Mouse (Mus musculus) heart, postnatal 0 days (tissue): ENCODE results near the gene Sla2. TPM values are rescaled to one million over a fixed set of nuclear protein-coding genes. Genes with fewer than 3 reads are reported as not detected.

Source experiments
- ATAC-seq: fragments of 200-750 bp; cut with Nextera tagmentation; 2 replicates; pipeline ENCODE4 v1.8.0; 2017; ENCODE audit warnings: low read depth, moderate number of reproducible peaks, moderate library complexity; ENCODE audit not compliant: insufficient read depth
- DNase-seq: peaks from one replicate; pipeline ENCODE4 v3.0.0-alpha.2; 2016; ENCODE audit warnings: low spot score
- H3K27ac ChIP-seq: fragments of 300-500 bp; sonication (generic); 2 replicates; pipeline ENCODE4 v1.5.1; 2014; ENCODE audit warnings: low read depth, mild to moderate bottlenecking
- H3K27me3 ChIP-seq: fragments of 300-500 bp; sonication (generic); 2 replicates; pipeline ENCODE4 v1.6.1; 2014; ENCODE audit warnings: low read length, mixed read lengths; ENCODE audit not compliant: control insufficient read depth, insufficient read depth
- H3K36me3 ChIP-seq: fragments of 300-500 bp; sonication (generic); replicated peaks from 2 replicates; pipeline ENCODE4 v1.6.1; 2014; ENCODE audit warnings: low read length, mixed read lengths; ENCODE audit not compliant: control insufficient read depth, insufficient read depth
- H3K4me1 ChIP-seq: fragments of 300-500 bp; sonication (generic); 2 replicates; pipeline ENCODE4 v1.6.1; 2014; ENCODE audit warnings: antibody characterized with exemption; ENCODE audit not compliant: control insufficient read depth, insufficient read depth
- H3K4me2 ChIP-seq: fragments of 300-500 bp; sonication (generic); 2 replicates; pipeline ENCODE4 v1.6.1; 2014; ENCODE audit warnings: low read depth, mild to moderate bottlenecking, low read length, moderate library complexity
- H3K4me3 ChIP-seq: fragments of 300-500 bp; sonication (generic); 2 replicates; pipeline ENCODE4 v1.5.1; 2014; ENCODE audit warnings: low read depth, low read length
- H3K9ac ChIP-seq: fragments of 300-500 bp; sonication (generic); replicated peaks from 2 replicates; pipeline ENCODE4 v1.6.1; 2014; ENCODE audit warnings: low read depth, low read length, mixed read lengths
- H3K9me3 ChIP-seq: fragments of 300-500 bp; sonication (generic); replicated peaks from 2 replicates; pipeline ENCODE4 v1.6.1; 2016; ENCODE audit warnings: low read length; ENCODE audit not compliant: control insufficient read depth
- CTCF ChIP-seq: IDR thresholded peaks from 2 replicates; pipeline ENCODE4 v1.5.1; 2016; ENCODE audit warnings: antibody characterized with exemption, control low read depth, low read depth
- EP300 ChIP-seq: IDR thresholded peaks from 2 replicates; pipeline ENCODE4 v1.6.1; 2016; ENCODE audit warnings: antibody characterized with exemption, low read depth
- WGBS: fragments of 180-500 bp; shearing (Covaris S2); extraction: QIAGEN DNeasy Blood & Tissue Kit; methylation state at CpG from one replicate; pipeline ENCODE4 v1.1.7; 2014; 5-methylcytosine and 5-hydroxymethylcytosine counted together
- polyA plus RNA-seq: library from polyadenylated mRNA; unstranded; fragments of >200 nt; fragmentation: Nextera tagmentation; extraction: Ambion mirVana; gene quantifications from 2 replicates; pipeline ENCODE4 v1.2.1, GENCODE M21; 2015
- total RNA-seq: library from RNA; depleted of rRNA; stranded (reverse); fragments of >200 nt; gene quantifications from 2 replicates; pipeline ENCODE4 v1.2.3, GENCODE M21; 2014; ENCODE audit warnings: low replicate concordance

Gene Sla2
- total and polyA plus RNA-seq, 2 experiments from 2014 or later = 0.14 TPM; not detected in 1

- DNase-seq = no peak
Observed at GRCm38 (mm10) chr2:156848526-156849182, 38.3 kb downstream of the Sla2 start.

GRCm38 (mm10) chr2:156847653-156848052 lies 39.3 kb downstream of the Sla2 start:
- Histone ChIP-seq H3K4me3 (no peak overlapping the region), H3K27me3 (no peaks in the 10 kb centered on the region), H3K36me3 (peaks cover 52% of the 10 kb centered on the region), H3K4me1 (peaks cover 12% of the 10 kb centered on the region), H3K9me3 (no peaks in the 10 kb centered on the region), H3K4me2 (no peak overlapping the region), H3K27ac (no peak overlapping the region), H3K9ac (no peak overlapping the region)
- no peak for TF ChIP-seq EP300
- no peak for TF ChIP-seq CTCF
- DNase-seq (no peak), ATAC-seq (no peak)
- WGBS = 83% methylated on average over 6 of the region's 6 CpGs

More at GRCm38 (mm10) chr2:156848526-156849182, 38.3 kb downstream of the Sla2 start:
- Histone ChIP-seq H3K9me3 (no peaks in the 10 kb centered on the region), H3K4me1 (0 out of 2 replicates have a peak, but pooled peaks cover 2% of the 10 kb centered on the region), H3K36me3 (peaks cover 52% of the 10 kb centered on the region), H3K4me2 (no peak overlapping the region), H3K27me3 (no peaks in the 10 kb centered on the region), H3K9ac (no peak overlapping the region), H3K4me3 (no peak overlapping the region), H3K27ac (no peak overlapping the region)
- no peak for ATAC-seq
- no peak for TF ChIP-seq EP300
- no peak for TF ChIP-seq CTCF
- 72% methylated on average over 6 of the region's 6 CpGs for WGBS

- WGBS = 62% methylated on average over 10 of the region's 10 CpGs
- Histone ChIP-seq H3K4me3 (no peak overlapping the region), H3K4me2 (no peak overlapping the region), H3K9me3 (no peaks in the 10 kb centered on the region), H3K27me3 (no peaks in the 10 kb centered on the region), H3K4me1 (peaks cover 26% of the 10 kb centered on the region), H3K9ac (no peak overlapping the region), H3K36me3 (peaks cover 26% of the 10 kb centered on the region), H3K27ac (no peak overlapping the region)
- ATAC-seq (no peak), DNase-seq (no peak)
- no peak for TF ChIP-seq EP300
- no peak for TF ChIP-seq CTCF
Observed at GRCm38 (mm10) chr2:156844715-156845114, 42.3 kb downstream of the Sla2 start.

GRCm38 (mm10) chr2:156843331-156843730 lies 43.7 kb downstream of the Sla2 start:
- Histone ChIP-seq H3K4me3 (no peak overlapping the region), H3K4me1 (peaks cover 30% of the 10 kb centered on the region), H3K9ac (no peak overlapping the region), H3K4me2 (no peak overlapping the region), H3K27me3 (no peaks in the 10 kb centered on the region), H3K36me3 (peaks cover 24% of the 10 kb centered on the region), H3K27ac (no peak overlapping the region), H3K9me3 (no peaks in the 10 kb centered on the region)
- ATAC-seq (no peak), DNase-seq (no peak)
- WGBS = 77% methylated on average over 10 of the region's 10 CpGs
- TF ChIP-seq CTCF = no peak
- TF ChIP-seq EP300 = no peak

GRCm38 (mm10) chr2:156842711-156843110 lies 44.3 kb downstream of the Sla2 start:
- no peak overlapping the region for H3K27ac ChIP-seq
- H3K4me1 ChIP-seq = peaks cover 30% of the 10 kb centered on the region
- no peak for DNase-seq

More at GRCm38 (mm10) chr2:156842711-156843110, 44.3 kb downstream of the Sla2 start:
- H3K9me3 ChIP-seq = no peaks in the 10 kb centered on the region
- H3K4me3 ChIP-seq = no peak overlapping the region
- H3K36me3 ChIP-seq = peaks cover 19% of the 10 kb centered on the region
- no peak for ATAC-seq
- peak overlapping the region; percentile 96; the same call in 1 of the 2 replicates for H3K4me2 ChIP-seq
- 35% methylated on average over 11 of the region's 11 CpGs for WGBS
- no peaks in the 10 kb centered on the region for H3K27me3 ChIP-seq
- no peak for TF ChIP-seq EP300
- TF ChIP-seq CTCF = no peak
- H3K9ac ChIP-seq = no peak overlapping the region
